Mouse (Mus musculus): ENCODE results near the gene Hcn3.

DNA sequence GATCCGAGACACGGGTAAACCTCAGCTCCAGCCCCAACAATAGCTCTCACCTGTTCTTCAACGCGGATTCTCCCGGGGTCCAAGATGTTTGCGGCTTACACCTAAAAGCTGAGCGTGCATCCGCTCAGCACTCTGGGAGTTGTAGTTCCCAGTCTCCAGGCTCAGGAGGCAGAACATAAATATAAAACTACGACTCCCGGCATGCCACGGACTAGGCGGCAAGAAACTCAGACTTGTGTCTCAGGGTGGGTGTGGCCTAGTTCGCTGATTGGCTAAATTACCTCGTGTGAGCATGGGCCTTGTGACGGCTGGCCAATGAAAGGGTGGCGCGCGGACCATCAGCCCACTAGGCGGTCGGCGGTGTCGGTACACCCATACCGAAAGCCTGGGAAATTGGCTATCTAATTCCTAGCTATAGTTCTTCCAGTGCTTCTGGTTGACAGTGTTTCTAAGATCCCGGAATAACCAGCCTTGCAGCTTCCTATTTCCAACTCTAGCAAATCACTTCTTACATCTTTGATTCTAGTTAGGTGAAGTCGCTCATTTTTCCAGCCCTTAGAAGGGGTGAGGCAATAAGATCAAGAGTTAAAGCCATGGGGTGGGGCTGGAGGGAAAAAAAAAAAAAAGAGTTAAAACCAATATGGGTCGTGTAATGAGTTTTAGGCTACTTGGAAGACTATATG lies 58.0 kb downstream of the Hcn3 start, which contains the start of gene Fdps:
- peak; percentile 14; the same call in 1 of the 2 replicates for TF ChIP-seq CTCF (IDR thresholded peaks at IDR 0.05; ENCODE audit: control insufficient read depth, insufficient read depth, low read length)
- TF ChIP-seq POLR2A (IDR thresholded peaks at IDR 0.05; ENCODE audit: borderline replicate concordance, control insufficient read depth, low read depth, low read length), result peak; percentile 42; the same call in 1 of the 2 replicates

Measured in bone marrow, adult 2 months (tissue).